Mouse (Mus musculus): ENCODE data around the gene Tcaf1. TPM values are rescaled to one million over a fixed set of nuclear protein-coding genes. Genes with fewer than 3 reads are reported as not detected.
A peak's percentile ranks its signal among the peaks of the same experiment; 100 is the strongest.

Tcaf1 gene
- 78.5 and 78.6 TPM in 2 replicates for polyA plus RNA-seq (2014; fragmentation: Nextera tagmentation; extraction: Ambion mirVana)

DNA sequence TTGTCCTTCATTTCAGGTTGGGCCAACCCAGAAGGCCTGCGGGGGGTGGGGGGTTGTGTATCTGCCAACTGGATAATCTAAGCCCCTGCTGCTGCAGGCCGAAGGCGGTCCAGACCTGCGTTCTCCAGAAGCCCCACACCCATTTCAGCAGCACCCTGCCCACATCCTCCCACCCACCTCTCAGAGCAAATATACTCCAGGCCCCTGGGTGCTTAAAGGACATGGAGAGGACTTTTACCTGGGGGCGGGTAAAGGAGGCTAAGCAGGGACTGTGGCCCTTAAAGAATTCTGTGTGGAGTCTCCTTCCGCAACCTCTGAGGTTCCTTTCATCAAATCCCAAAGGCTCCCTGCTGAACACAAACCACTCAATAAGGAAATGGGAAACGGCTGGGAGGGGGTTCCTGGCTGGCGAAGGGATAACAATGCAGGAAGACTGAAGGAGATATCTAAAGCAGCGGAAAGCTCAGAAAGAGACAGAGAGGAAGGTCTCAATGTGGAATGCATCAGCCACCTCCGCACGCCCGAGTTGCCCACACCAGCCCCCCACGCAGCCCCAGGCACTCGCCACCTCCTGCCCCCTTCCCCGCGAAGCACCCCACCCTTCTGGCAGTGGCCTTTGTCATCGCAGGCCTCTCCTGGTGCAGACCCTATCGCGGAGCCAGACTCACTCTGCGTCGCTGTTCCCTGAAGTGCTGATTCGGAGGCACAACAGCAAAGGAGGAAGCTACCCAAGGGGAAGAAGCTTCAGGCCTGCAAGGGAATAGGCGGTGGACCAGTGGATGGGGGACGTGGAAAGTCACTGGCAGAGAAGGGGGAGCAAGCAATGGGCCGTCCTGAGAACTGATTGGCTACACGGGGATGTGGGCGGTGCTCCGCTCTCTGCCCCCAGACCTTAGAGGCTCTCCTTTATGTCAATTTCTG lies at the start of gene Tcaf1:
TSS of gene Tcaf1 (minus strand) at position 798 of the 921 bp plus-strand sequence.
- H3K9ac ChIP-seq (ENCODE audit: low read depth, low read length), result peak within 1 kb of the TSS; percentile 87
- H3K27me3 ChIP-seq (replicated peaks; ENCODE audit: control insufficient read depth, insufficient read depth, low read length), result no peaks in the 10 kb centered on the region
- no peaks in the 10 kb centered on the region for H3K9me3 ChIP-seq (ENCODE audit: control insufficient read depth, low read length)
- H3K36me3 ChIP-seq (ENCODE audit: control insufficient read depth, insufficient read depth, low read length), result no peaks in the 10 kb centered on the region
- H3K27ac ChIP-seq (replicated peaks; ENCODE audit: low read depth, low read length), result peak within 1 kb of the TSS; percentile 90
- H3K4me3 ChIP-seq (ENCODE audit: low read depth, low read length), result peak within 1 kb of the TSS; percentile 83
- WGBS, result under 1% methylated on average over 26 of the region's 28 CpGs
- ATAC-seq (ENCODE audit: low read depth) (peak; percentile 100), DNase-seq (ENCODE audit: low spot score) (peak; percentile 93)
- H3K4me1 ChIP-seq (ENCODE audit: control insufficient read depth, insufficient read depth, low read length), result peaks cover 3% of the 10 kb centered on the region; the same call in 1 of the 2 replicates
- peak within 1 kb of the TSS; percentile 84 for H3K4me2 ChIP-seq (ENCODE audit: low read depth, low read length)

DNA sequence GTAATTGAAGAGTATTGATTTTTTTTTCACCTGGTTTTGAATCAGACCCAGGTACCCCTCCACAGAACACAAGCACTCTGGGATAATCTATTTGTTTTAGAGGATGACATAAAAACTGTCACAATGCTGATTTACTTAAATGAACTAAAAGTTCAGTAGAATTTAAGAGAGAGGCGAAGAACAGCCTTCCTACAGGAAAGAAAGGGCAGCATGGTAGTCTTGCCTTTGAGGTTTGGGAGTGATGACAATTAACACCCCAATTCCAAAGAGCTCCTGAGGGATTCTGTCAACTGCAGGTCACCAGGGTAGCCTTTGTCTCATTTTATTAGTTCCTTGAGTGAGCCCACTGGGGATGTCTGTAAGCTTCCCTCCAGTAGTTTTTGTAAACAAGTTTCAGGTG lies 46.2 kb upstream of the Tcaf1 start, which contains the start of gene Olfr38:
TSS of gene Olfr38 (plus strand) at position 301 of the 400 bp plus-strand sequence.
- ATAC-seq (ENCODE audit: low read depth) (no peak), DNase-seq (ENCODE audit: low spot score) (peak; percentile 0)
- Histone ChIP-seq H3K27me3 (replicated peaks; ENCODE audit: control insufficient read depth, insufficient read depth, low read length) (no peaks in the 10 kb centered on the region), H3K4me2 (ENCODE audit: low read depth, low read length) (no peak within 1 kb of the TSS), H3K36me3 (ENCODE audit: control insufficient read depth, insufficient read depth, low read length) (no peaks in the 10 kb centered on the region), H3K4me1 (ENCODE audit: control insufficient read depth, insufficient read depth, low read length) (no peaks in the 10 kb centered on the region), H3K9me3 (ENCODE audit: control insufficient read depth, low read length) (no peaks in the 10 kb centered on the region), H3K27ac (replicated peaks; ENCODE audit: low read depth, low read length) (no peak within 1 kb of the TSS), H3K9ac (ENCODE audit: low read depth, low read length) (no peak within 1 kb of the TSS), H3K4me3 (ENCODE audit: low read depth, low read length) (no peak within 1 kb of the TSS)
- 72% methylated on average over 1 of the region's 1 CpGs for WGBS

DNA sequence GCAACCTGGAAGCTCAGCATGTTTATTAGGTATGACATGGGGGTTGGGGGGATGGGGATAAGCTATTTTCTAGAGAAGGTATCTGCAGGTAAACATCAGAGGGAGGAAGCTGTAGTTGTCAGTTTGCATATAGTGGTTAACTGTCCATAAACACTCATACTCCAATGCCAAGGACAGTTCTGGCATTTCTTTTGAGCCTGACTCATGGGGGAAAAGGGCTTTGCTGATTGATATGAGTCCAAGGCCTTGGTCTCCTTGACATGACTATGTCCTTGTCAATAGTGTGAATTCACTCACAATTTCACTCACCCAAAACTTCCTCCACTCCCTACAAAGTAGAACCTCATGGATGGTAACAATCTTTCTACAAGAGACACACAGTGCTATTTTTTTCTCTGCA lies 38.0 kb upstream of the Tcaf1 start:
- Histone ChIP-seq H3K4me3 (ENCODE audit: low read depth, low read length) (no peak overlapping the region), H3K27ac (replicated peaks; ENCODE audit: low read depth, low read length) (no peak overlapping the region), H3K9ac (ENCODE audit: low read depth, low read length) (no peak overlapping the region), H3K4me1 (ENCODE audit: control insufficient read depth, insufficient read depth, low read length) (no peaks in the 10 kb centered on the region), H3K36me3 (ENCODE audit: control insufficient read depth, insufficient read depth, low read length) (no peaks in the 10 kb centered on the region), H3K9me3 (ENCODE audit: control insufficient read depth, low read length) (no peaks in the 10 kb centered on the region), H3K27me3 (replicated peaks; ENCODE audit: control insufficient read depth, insufficient read depth, low read length) (no peaks in the 10 kb centered on the region), H3K4me2 (ENCODE audit: low read depth, low read length) (no peak overlapping the region)
- DNase-seq (ENCODE audit: low spot score) (no peak), ATAC-seq (ENCODE audit: low read depth) (no peak)

DNA sequence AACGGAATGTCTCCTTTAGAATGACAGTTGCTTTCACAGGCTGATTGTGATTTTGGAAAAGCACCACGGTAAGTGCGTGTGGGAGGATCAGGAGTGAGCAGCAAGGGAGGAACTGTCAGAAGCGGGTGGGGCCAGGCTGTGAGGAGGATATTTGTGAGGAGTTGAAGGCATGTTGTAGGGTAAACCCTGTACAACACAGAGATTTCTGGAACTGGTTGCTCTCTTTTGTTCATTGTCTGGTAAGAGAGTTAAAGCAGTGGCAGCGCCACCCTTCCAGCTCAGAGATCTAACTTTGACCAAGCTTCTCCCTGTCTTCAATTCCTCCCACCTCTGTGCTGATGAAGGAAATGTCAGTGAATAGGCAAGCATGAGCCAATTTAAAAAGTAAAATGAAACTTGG lies 32.4 kb upstream of the Tcaf1 start:
- no peak overlapping the region for H3K4me3 ChIP-seq (ENCODE audit: low read depth, low read length)
- H3K4me1 ChIP-seq (ENCODE audit: control insufficient read depth, insufficient read depth, low read length), result no peaks in the 10 kb centered on the region
- ATAC-seq (ENCODE audit: low read depth), result no peak
- no peak for DNase-seq (ENCODE audit: low spot score)
- H3K9me3 ChIP-seq (ENCODE audit: control insufficient read depth, low read length), result no peaks in the 10 kb centered on the region
- H3K4me2 ChIP-seq (ENCODE audit: low read depth, low read length), result no peak overlapping the region
- H3K9ac ChIP-seq (ENCODE audit: low read depth, low read length), result no peak overlapping the region
- H3K27me3 ChIP-seq (replicated peaks; ENCODE audit: control insufficient read depth, insufficient read depth, low read length), result no peaks in the 10 kb centered on the region
- no peak overlapping the region for H3K27ac ChIP-seq (replicated peaks; ENCODE audit: low read depth, low read length)
- no peaks in the 10 kb centered on the region for H3K36me3 ChIP-seq (ENCODE audit: control insufficient read depth, insufficient read depth, low read length)
- WGBS, result 69% methylated on average over 5 of the region's 5 CpGs

DNA sequence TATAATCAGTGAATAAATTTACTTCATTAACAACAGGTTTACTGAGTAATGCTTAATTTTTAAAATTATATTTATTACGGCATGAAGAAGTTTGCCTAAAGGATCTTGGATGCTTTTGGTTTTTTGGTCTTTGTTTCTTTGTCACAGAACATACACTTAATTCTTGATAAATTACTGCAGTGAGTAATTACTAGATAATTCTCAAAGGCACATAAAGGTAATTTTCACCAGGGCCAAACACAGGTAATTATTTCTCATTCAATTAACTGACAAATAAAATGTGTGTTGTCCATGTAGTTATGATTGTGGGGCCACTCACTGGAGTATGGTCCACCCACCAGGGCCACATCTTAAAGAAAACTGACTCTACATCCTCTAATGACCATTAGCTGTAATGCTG lies 29.2 kb upstream of the Tcaf1 start, which contains the start of gene Olfr453:
TSS of gene Olfr453 (plus strand) at position 301 of the 400 bp plus-strand sequence.
- H3K4me2 ChIP-seq (ENCODE audit: low read depth, low read length), result no peak within 1 kb of the TSS
- no peaks in the 10 kb centered on the region for H3K9me3 ChIP-seq (ENCODE audit: control insufficient read depth, low read length)
- no peak for DNase-seq (ENCODE audit: low spot score)
- H3K4me3 ChIP-seq (ENCODE audit: low read depth, low read length), result no peak within 1 kb of the TSS
- H3K27me3 ChIP-seq (replicated peaks; ENCODE audit: control insufficient read depth, insufficient read depth, low read length), result no peaks in the 10 kb centered on the region
- H3K9ac ChIP-seq (ENCODE audit: low read depth, low read length), result no peak within 1 kb of the TSS
- no peak for ATAC-seq (ENCODE audit: low read depth)
- H3K27ac ChIP-seq (replicated peaks; ENCODE audit: low read depth, low read length), result no peak within 1 kb of the TSS
- H3K36me3 ChIP-seq (ENCODE audit: control insufficient read depth, insufficient read depth, low read length), result no peaks in the 10 kb centered on the region
- 96% methylated on average over 1 of the region's 1 CpGs for WGBS
- H3K4me1 ChIP-seq (ENCODE audit: control insufficient read depth, insufficient read depth, low read length), result no peaks in the 10 kb centered on the region

DNA sequence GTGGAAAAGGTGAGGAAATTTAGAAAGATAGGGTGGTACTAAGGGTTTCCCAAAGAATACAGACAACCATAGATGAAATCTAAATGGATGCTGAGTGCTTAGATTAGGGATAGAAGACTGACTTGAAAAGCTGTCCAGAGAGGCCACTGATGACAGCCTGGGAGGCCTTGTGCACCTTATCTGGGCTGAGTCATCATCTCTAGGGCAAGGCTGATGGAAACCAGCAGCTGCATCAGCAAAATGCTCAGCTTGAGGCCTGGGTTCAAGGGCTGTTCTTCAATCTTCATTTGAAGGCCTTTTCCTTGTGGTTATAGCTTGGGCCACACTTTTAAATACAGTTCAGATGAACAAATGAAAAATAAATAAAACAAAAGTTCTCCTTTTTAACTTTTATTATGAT lies 8.1 kb upstream of the Tcaf1 start:
- H3K36me3 ChIP-seq (ENCODE audit: control insufficient read depth, insufficient read depth, low read length), result no peaks in the 10 kb centered on the region
- no peak overlapping the region for H3K4me2 ChIP-seq (ENCODE audit: low read depth, low read length)
- H3K4me3 ChIP-seq (ENCODE audit: low read depth, low read length), result no peak overlapping the region
- H3K9ac ChIP-seq (ENCODE audit: low read depth, low read length), result no peak overlapping the region
- no peaks in the 10 kb centered on the region for H3K4me1 ChIP-seq (ENCODE audit: control insufficient read depth, insufficient read depth, low read length)
- DNase-seq (ENCODE audit: low spot score) (no peak), ATAC-seq (ENCODE audit: low read depth) (no peak)
- H3K27ac ChIP-seq (replicated peaks; ENCODE audit: low read depth, low read length), result no peak overlapping the region
- no peaks in the 10 kb centered on the region for H3K27me3 ChIP-seq (replicated peaks; ENCODE audit: control insufficient read depth, insufficient read depth, low read length)
- H3K9me3 ChIP-seq (ENCODE audit: control insufficient read depth, low read length), result no peaks in the 10 kb centered on the region

DNA sequence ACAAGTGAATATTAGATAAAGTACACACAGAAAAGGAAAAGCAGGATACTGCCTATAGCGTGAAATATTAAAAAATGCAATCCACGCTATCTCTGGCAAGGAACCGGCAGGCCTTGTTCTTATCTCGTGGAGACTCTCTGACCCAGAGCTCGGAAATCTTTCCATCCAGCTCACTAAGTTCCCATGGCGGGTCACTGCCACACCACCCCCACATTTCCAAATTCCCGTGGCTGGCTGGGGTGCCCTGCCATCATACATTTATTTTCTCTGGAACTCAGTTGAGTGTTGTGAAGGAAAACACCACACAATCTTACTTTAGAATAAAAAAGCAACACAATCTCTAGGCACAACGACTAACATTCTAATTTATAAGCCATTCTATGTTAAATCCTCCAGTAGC lies 4.8 kb upstream of the Tcaf1 start:
- no peak for DNase-seq (ENCODE audit: low spot score)
- no peaks in the 10 kb centered on the region for H3K4me1 ChIP-seq (ENCODE audit: control insufficient read depth, insufficient read depth, low read length)
- 73% methylated on average over 8 of the region's 8 CpGs for WGBS
- no peaks in the 10 kb centered on the region for H3K9me3 ChIP-seq (ENCODE audit: control insufficient read depth, low read length)
- ATAC-seq (ENCODE audit: low read depth), result no peak
- no peaks in the 10 kb centered on the region for H3K36me3 ChIP-seq (ENCODE audit: control insufficient read depth, insufficient read depth, low read length)
- H3K9ac ChIP-seq (ENCODE audit: low read depth, low read length), result no peak overlapping the region
- no peak overlapping the region for H3K4me3 ChIP-seq (ENCODE audit: low read depth, low read length)
- no peak overlapping the region for H3K27ac ChIP-seq (replicated peaks; ENCODE audit: low read depth, low read length)
- H3K27me3 ChIP-seq (replicated peaks; ENCODE audit: control insufficient read depth, insufficient read depth, low read length), result no peaks in the 10 kb centered on the region
- H3K4me2 ChIP-seq (ENCODE audit: low read depth, low read length), result no peak overlapping the region

DNA sequence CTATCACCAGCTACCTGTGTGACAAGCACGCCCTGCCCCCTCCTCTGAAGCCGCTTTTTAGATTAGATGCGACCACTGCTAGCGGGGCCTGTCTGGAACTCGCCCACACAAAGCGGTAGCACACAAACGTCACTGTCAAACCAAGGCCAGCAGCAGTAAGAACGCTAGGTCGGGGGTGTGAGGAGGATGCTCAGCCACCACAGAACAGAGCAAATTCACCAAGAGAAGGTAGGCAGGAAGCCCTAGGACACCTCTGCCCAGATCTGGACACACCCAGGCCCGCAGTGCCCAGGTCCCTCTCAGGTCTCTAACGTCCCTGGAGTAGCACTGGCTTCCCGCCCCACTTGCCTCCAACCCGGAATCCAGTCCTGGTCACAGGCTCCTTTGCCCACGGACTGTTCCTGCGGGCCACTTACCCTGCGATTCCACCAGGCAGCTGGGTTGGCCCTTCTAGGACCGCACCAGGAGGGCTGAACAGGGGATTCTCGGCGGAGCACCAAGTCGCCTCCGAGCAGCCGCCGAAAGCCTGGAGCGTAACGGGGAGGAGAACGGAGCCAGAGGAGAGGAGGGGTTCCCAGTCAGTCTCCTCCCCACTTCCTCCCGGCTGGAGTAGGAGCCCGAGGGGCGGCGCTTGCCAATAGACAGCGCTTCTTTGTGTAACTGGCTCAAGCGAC lies 17.2 kb downstream of the Tcaf1 start:
- WGBS, result under 1% methylated on average over 29 of the region's 32 CpGs

More for the DNA sequence above, 17.2 kb downstream of the Tcaf1 start:
- peak overlapping the region; percentile 66 for H3K4me3 ChIP-seq (ENCODE audit: low read depth, low read length)
- peak overlapping the region; percentile 56 for H3K4me2 ChIP-seq (ENCODE audit: low read depth, low read length)
- ATAC-seq (ENCODE audit: low read depth), result peak; percentile 96
- H3K27me3 ChIP-seq (replicated peaks; ENCODE audit: control insufficient read depth, insufficient read depth, low read length), result no peaks in the 10 kb centered on the region
- H3K9ac ChIP-seq (ENCODE audit: low read depth, low read length), result peak overlapping the region; percentile 85
- DNase-seq (ENCODE audit: low spot score), result peak; percentile 95
- no peaks in the 10 kb centered on the region for H3K9me3 ChIP-seq (ENCODE audit: control insufficient read depth, low read length)
- H3K4me1 ChIP-seq (ENCODE audit: control insufficient read depth, insufficient read depth, low read length), result peaks cover 9% of the 10 kb centered on the region; the same call in 1 of the 2 replicates
- H3K36me3 ChIP-seq (ENCODE audit: control insufficient read depth, insufficient read depth, low read length), result peaks cover 6% of the 10 kb centered on the region; the same call in 1 of the 2 replicates
- H3K27ac ChIP-seq (replicated peaks; ENCODE audit: low read depth, low read length), result peak overlapping the region; percentile 93

All from embryonic facial prominence, embryonic 14.5 days (tissue).